Mouse (Mus musculus) testis, adult 2 months (tissue): ENCODE data around the gene Rhov.

Source experiments
- CTCF ChIP-seq: fragments of 200-500 bp; IDR thresholded peaks from 2 replicates; pipeline ENCODE4 v1.5.1; 2012; ENCODE audit warnings: low read depth, mild to moderate bottlenecking, inconsistent platforms, low read length, moderate library complexity; ENCODE audit not compliant: control insufficient read depth, insufficient read depth, insufficient replicate concordance
- POLR2A ChIP-seq: fragments of 200-500 bp; IDR thresholded peaks from 2 replicates; pipeline ENCODE4 v1.6.1; 2012; ENCODE audit warnings: low read depth, mild to moderate bottlenecking, inconsistent platforms, low read length, moderate library complexity; ENCODE audit not compliant: control insufficient read depth

- TF ChIP-seq CTCF (no peak), POLR2A (no peak)
Measured at GRCm38 (mm10) chr2:119296756-119297155, 25.7 kb upstream of the Rhov start.
